Mouse (Mus musculus) limb, embryonic 11.5 days (tissue): ENCODE measurements around the gene Klhl22. TPM values are rescaled to one million over a fixed set of nuclear protein-coding genes. Genes with fewer than 3 reads are reported as not detected.

ENCODE experiments used
- ATAC-seq: fragments of 200-750 bp; cut with Nextera tagmentation; 2 replicates; pipeline ENCODE4 v1.8.0; 2017; ENCODE audit warnings: low read depth; ENCODE audit not compliant: insufficient number of reproducible peaks, low FRiP score, low TSS enrichment
- DNase-seq: peaks from one replicate; pipeline ENCODE4 v3.0.0-alpha.2; 2015; ENCODE audit warnings: low spot score
- H3K27ac ChIP-seq: fragments of 300-500 bp; sonication (generic); replicated peaks from 2 replicates; pipeline ENCODE4 v1.5.1; 2014; ENCODE audit warnings: low read depth, mild to moderate bottlenecking, low read length
- H3K27me3 ChIP-seq: fragments of 300-500 bp; sonication (generic); 2 replicates; pipeline ENCODE4 v1.6.1; 2014; ENCODE audit warnings: mild to moderate bottlenecking, low read length, mixed read lengths; ENCODE audit not compliant: control insufficient read depth, insufficient read depth
- H3K36me3 ChIP-seq: fragments of 300-500 bp; sonication (generic); 2 replicates; pipeline ENCODE4 v1.6.1; 2014; ENCODE audit warnings: mild to moderate bottlenecking, low read length, moderate library complexity, mixed read lengths; ENCODE audit not compliant: control insufficient read depth, insufficient read depth
- H3K4me1 ChIP-seq: fragments of 300-500 bp; sonication (generic); 2 replicates; pipeline ENCODE4 v1.6.1; 2014; ENCODE audit warnings: low read length, mixed read lengths; ENCODE audit not compliant: control insufficient read depth, insufficient read depth
- H3K4me2 ChIP-seq: fragments of 300-500 bp; sonication (generic); 2 replicates; pipeline ENCODE4 v1.6.1; 2014; ENCODE audit warnings: low read depth, mild to moderate bottlenecking, moderate library complexity; ENCODE audit not compliant: severe bottlenecking
- H3K4me3 ChIP-seq: fragments of 300-500 bp; sonication (generic); 2 replicates; pipeline ENCODE4 v1.5.1; 2014; ENCODE audit warnings: low read depth, low read length
- H3K9ac ChIP-seq: fragments of 300-500 bp; sonication (generic); 2 replicates; pipeline ENCODE4 v1.6.1; 2014; ENCODE audit warnings: mild to moderate bottlenecking, low read length
- H3K9me3 ChIP-seq: fragments of 300-500 bp; sonication (generic); 2 replicates; pipeline ENCODE4 v1.6.1; 2016; ENCODE audit warnings: low read length; ENCODE audit not compliant: control insufficient read depth
- WGBS: fragments of 180-500 bp; shearing (Covaris S2); extraction: QIAGEN DNeasy Blood & Tissue Kit; methylation state at CpG from one replicate; pipeline ENCODE4 v1.1.7; 2014; 5-methylcytosine and 5-hydroxymethylcytosine counted together
- polyA plus RNA-seq: library from polyadenylated mRNA; unstranded; fragments of >200 nt; fragmentation: Nextera tagmentation; extraction: Ambion mirVana; gene quantifications from 2 replicates; pipeline ENCODE4 v1.2.1, GENCODE M21; 2014

The Klhl22 gene
- polyA plus RNA-seq, 1 experiment from 2014 or later = 68.2 TPM

DNA sequence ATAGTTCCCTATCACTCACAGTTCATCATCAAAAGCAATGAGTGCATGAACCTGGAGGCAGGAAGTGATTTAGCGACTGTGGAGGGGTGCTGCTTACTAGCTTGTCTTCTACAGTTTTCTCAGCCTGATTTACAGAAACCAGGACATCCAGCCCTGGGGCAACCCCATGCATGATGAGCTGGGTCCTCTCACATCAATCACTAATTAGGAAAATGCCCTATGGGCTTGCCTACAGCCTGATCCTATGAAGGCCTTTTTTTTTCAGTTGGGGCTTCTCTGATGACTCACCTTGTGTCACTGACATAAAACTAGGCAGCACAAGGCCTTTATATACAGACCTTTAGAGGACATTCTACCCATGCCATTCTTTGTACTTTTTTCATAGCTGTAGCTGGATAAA lies 20.3 kb downstream of the Klhl22 start:
- Histone ChIP-seq H3K36me3 (peaks cover 21% of the 10 kb centered on the region), H3K4me2 (no peak overlapping the region), H3K4me3 (no peak overlapping the region), H3K9ac (no peak overlapping the region), H3K9me3 (no peaks in the 10 kb centered on the region), H3K27me3 (no peaks in the 10 kb centered on the region), H3K4me1 (no peaks in the 10 kb centered on the region), H3K27ac (no peak overlapping the region)
- no peak for DNase-seq
- 76% methylated on average over 1 of the region's 1 CpGs for WGBS
- no peak for ATAC-seq

DNA sequence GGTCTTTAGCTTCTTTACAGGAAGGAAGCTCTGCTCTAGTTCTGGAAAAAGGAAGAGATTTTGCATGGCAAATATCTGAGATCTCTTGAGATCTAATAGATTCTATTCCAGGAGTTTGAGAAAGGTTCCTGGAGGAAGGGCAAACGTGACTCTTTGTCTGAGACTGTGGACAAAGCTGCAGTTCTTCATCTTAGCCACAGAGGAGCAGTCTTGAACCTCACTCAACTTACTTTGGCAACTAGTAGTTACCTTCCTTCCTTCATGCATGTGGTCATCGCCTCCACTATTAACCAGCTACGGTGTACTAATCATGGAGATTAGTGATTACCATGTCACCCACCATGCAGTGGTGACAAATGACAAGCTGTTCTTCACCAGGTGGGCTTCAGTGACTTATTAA lies 25.9 kb downstream of the Klhl22 start:
- Histone ChIP-seq H3K27me3 (no peaks in the 10 kb centered on the region), H3K36me3 (peaks cover 11% of the 10 kb centered on the region), H3K9ac (no peak overlapping the region), H3K9me3 (no peaks in the 10 kb centered on the region), H3K4me1 (no peaks in the 10 kb centered on the region), H3K4me3 (no peak overlapping the region), H3K4me2 (no peak overlapping the region), H3K27ac (no peak overlapping the region)
- DNase-seq (no peak), ATAC-seq (no peak)
- 64% methylated on average over 3 of the region's 3 CpGs for WGBS

DNA sequence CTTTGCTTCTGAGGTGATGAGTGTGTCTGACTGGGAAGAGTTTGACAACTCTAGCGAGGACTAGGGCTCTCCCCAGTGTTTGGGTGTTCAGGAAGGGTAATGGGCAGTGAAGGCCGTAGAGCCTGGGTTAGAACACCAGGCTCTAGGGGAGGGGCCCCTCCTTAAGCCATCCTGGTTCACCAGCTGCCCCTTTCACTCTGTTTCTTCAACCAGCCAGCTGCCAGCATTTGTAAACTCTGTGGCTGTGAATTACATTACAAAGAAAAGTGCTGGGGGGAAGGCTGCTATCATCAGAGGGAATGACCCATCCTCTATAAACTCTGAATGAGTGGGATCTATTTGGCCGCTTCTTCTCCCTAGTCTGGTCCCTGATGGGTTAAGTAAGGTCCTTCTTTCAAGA lies 33.3 kb downstream of the Klhl22 start:
- no peak overlapping the region for H3K4me2 ChIP-seq
- no peaks in the 10 kb centered on the region for H3K9me3 ChIP-seq
- DNase-seq = no peak
- no peak overlapping the region for H3K4me3 ChIP-seq
- H3K9ac ChIP-seq = no peak overlapping the region
- 71% methylated on average over 3 of the region's 3 CpGs for WGBS
- 0 out of 2 replicates have a peak, but pooled peaks cover 2% of the 10 kb centered on the region for H3K4me1 ChIP-seq
- peaks cover 7% of the 10 kb centered on the region; the same call in 1 of the 2 replicates for H3K36me3 ChIP-seq
- ATAC-seq = no peak
- no peak overlapping the region for H3K27ac ChIP-seq
- no peaks in the 10 kb centered on the region for H3K27me3 ChIP-seq

GRCm38 (mm10) chr16:17794047-17794446 lies 34.6 kb downstream of the Klhl22 start:
- Histone ChIP-seq H3K9me3 (no peaks in the 10 kb centered on the region), H3K4me2 (no peak overlapping the region), H3K36me3 (peaks cover 6% of the 10 kb centered on the region; the same call in 1 of the 2 replicates), H3K27ac (no peak overlapping the region), H3K4me1 (peaks cover 8% of the 10 kb centered on the region), H3K4me3 (no peak overlapping the region), H3K27me3 (no peaks in the 10 kb centered on the region), H3K9ac (no peak overlapping the region)
- 86% methylated on average over 4 of the region's 4 CpGs for WGBS
- ATAC-seq (no peak), DNase-seq (no peak)

DNA sequence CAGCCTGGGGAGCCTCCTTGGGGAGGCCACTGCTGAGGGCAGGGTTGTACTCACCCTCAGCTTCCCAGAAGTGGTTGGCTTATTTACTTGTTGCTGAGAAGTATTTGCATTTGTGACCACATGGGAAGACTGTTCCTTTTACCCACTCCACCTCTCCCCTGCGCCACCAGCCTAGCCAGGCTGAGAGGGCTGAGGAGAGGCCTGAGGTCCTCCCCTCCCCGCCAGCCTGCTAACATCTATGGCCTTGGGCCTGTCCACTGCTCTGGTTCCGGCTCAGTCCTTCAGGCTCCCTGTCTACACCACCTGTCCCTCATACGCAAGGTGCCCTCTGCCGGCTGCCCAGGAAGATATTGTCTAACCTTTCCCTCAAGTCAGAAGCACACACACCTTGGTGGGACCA lies 36.2 kb downstream of the Klhl22 start:
- DNase-seq (no peak), ATAC-seq (no peak)
- Histone ChIP-seq H3K27ac (no peak overlapping the region), H3K4me3 (no peak overlapping the region), H3K36me3 (peaks cover 3% of the 10 kb centered on the region; the same call in 1 of the 2 replicates), H3K27me3 (no peaks in the 10 kb centered on the region), H3K4me1 (peaks cover 18% of the 10 kb centered on the region), H3K9me3 (no peaks in the 10 kb centered on the region), H3K4me2 (no peak overlapping the region), H3K9ac (no peak overlapping the region)
- WGBS = 53% methylated on average over 5 of the region's 5 CpGs

DNA sequence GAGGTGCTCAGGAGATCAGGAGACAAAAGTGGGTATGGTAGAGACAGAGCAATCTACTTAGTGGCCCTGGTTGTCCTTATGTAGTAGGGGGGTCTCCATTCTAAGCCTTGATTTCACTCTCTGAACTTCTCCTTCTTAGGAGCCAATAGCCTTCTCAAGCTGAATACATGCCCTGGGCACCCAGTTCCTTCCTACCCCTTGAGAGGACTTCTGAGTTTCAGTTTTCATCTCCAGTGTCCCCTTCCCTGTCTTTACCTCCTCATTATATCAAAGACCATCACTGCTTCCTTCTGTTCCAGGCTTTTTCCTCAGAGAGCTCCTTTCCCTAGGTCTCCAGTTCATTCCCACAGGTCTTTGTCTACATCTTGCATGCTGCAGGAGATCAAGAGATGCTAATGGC lies 37.1 kb downstream of the Klhl22 start:
- Histone ChIP-seq H3K27me3 (peaks cover 4% of the 10 kb centered on the region; the same call in 1 of the 2 replicates), H3K27ac (peak overlapping the region; percentile 92), H3K4me3 (peak overlapping the region; percentile 81), H3K4me2 (peak overlapping the region; percentile 82), H3K36me3 (peaks cover 3% of the 10 kb centered on the region; the same call in 1 of the 2 replicates), H3K9ac (peak overlapping the region; percentile 94), H3K9me3 (no peaks in the 10 kb centered on the region), H3K4me1 (peaks cover 22% of the 10 kb centered on the region)
- DNase-seq (no peak), ATAC-seq (no peak)

DNA sequence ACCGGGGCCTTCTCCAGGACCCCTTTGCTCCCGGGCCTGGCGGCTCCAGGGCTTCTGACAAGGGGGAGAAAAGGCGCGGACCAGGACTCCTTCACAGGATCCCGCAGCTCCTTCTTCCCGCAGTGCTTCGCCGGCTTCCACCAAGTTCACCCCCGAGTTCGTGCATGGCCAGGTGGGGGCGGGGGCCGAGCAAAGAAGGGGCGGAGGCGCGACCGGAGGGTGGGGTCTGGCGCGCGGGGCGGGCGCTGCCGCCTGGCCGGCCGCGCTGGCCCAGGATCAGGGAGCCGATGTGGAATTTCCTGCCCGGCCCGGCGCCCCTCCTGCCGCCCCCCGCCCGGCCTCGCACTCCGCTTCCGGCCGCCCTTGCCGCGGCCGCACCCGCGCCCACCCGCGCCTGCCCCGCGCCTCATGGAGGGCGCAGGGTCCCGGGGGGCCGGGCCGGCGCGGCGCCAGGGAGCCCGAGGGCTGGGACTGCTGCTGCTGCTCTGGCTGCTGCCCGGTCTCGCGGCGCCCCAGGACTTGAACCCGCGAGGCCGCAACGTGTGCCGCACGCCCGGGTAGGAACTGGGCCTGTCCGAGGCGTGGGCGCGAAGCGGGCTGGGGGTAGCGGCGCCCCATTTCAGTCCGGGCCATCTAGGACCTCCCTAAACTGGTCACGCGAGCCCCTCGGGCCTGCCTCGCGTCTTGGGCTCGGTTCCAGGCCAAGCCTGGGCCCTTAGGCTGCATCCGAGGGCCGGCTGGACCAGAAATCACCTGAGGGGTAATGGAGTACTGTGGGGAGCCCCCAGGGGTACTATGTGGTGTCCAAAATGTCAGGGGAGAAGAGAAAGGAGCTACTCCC lies 37.8 kb downstream of the Klhl22 start, which contains the start of gene Scarf2:
Scarf2 (plus strand) TSS at position 312 of the 841 bp plus-strand sequence.
- under 1% methylated on average over 71 of the region's 81 CpGs for WGBS

GRCm38 (mm10) chr16:17797812-17798311 lies 38.4 kb downstream of the Klhl22 start:
- H3K4me2 ChIP-seq = peak overlapping the region; percentile 82
- peak overlapping the region; percentile 94 for H3K9ac ChIP-seq
- WGBS = 3% methylated on average over 29 of the region's 29 CpGs
- DNase-seq (peak; percentile 73), ATAC-seq (peak; percentile 21; the same call in 1 of the 2 replicates)
- H3K36me3 ChIP-seq = peaks cover under 1% of the 10 kb centered on the region; the same call in 1 of the 2 replicates
- peak overlapping the region; percentile 81 for H3K4me3 ChIP-seq
- peaks cover 15% of the 10 kb centered on the region for H3K27me3 ChIP-seq
- peak overlapping the region; percentile 92 for H3K27ac ChIP-seq
- H3K4me1 ChIP-seq = peaks cover 32% of the 10 kb centered on the region
- no peaks in the 10 kb centered on the region for H3K9me3 ChIP-seq

More for the DNA sequence above, 37.8 kb downstream of the Klhl22 start, which contains the start of gene Scarf2:
- H3K9ac ChIP-seq = peak within 1 kb of the TSS; percentile 94
- peak within 1 kb of the TSS; percentile 82 for H3K4me2 ChIP-seq
- peak within 1 kb of the TSS; percentile 81 for H3K4me3 ChIP-seq
- peaks cover 9% of the 10 kb centered on the region; the same call in 1 of the 2 replicates for H3K27me3 ChIP-seq
- H3K9me3 ChIP-seq = no peaks in the 10 kb centered on the region
- DNase-seq (peak; percentile 86), ATAC-seq (peak; percentile 69)
- H3K27ac ChIP-seq = peak within 1 kb of the TSS; percentile 92
- H3K4me1 ChIP-seq = peaks cover 25% of the 10 kb centered on the region
- H3K36me3 ChIP-seq = peaks cover 3% of the 10 kb centered on the region; the same call in 1 of the 2 replicates
